Mouse (Mus musculus) olfactory bulb, adult 2 months (tissue): ENCODE measurements around the gene Ppp1r2. TPM values are rescaled to one million over a fixed set of nuclear protein-coding genes. Genes with fewer than 3 reads are reported as not detected.

ENCODE experiments used
- H3K27ac ChIP-seq: fragments of 200-500 bp; 2 replicates; pipeline ENCODE4 v1.5.1; 2012; ENCODE audit warnings: low read depth, low read length; ENCODE audit not compliant: insufficient read depth
- H3K4me1 ChIP-seq: fragments of 200-500 bp; 2 replicates; pipeline ENCODE4 v1.6.1; 2012; ENCODE audit warnings: low read length; ENCODE audit not compliant: control insufficient read depth, insufficient read depth
- H3K4me3 ChIP-seq: fragments of 200-500 bp; 2 replicates; pipeline ENCODE4 v1.5.1; 2012; ENCODE audit warnings: mild to moderate bottlenecking, low read depth, low read length, moderate library complexity; ENCODE audit not compliant: insufficient read depth
- CTCF ChIP-seq: fragments of 200-500 bp; IDR thresholded peaks from 2 replicates; pipeline ENCODE4 v1.5.1; 2012; ENCODE audit warnings: low read depth, mild to moderate bottlenecking, low read length, moderate library complexity; ENCODE audit not compliant: insufficient read depth
- POLR2A ChIP-seq: fragments of 200-500 bp; IDR thresholded peaks from 2 replicates; pipeline ENCODE4 v1.6.1; 2012; ENCODE audit warnings: mild to moderate bottlenecking, low read depth, low read length, moderate library complexity; ENCODE audit not compliant: insufficient read depth
- WGBS: fragments of 180-500 bp; shearing (Covaris S2); methylation state at CpG from one replicate; pipeline ENCODE4 v1.1.7; 2018; 5-methylcytosine and 5-hydroxymethylcytosine counted together
- polyA plus RNA-seq: library from polyadenylated mRNA; stranded (reverse); fragments of >200 nt; gene quantifications from 2 replicates; pipeline ENCODE4 v1.2.4, GENCODE M21; 2012; ENCODE audit warnings: low replicate concordance; ENCODE audit not compliant: missing spikeins, insufficient read depth, insufficient read length

Gene Ppp1r2
- polyA plus RNA-seq, 1 experiment = not detected

DNA sequence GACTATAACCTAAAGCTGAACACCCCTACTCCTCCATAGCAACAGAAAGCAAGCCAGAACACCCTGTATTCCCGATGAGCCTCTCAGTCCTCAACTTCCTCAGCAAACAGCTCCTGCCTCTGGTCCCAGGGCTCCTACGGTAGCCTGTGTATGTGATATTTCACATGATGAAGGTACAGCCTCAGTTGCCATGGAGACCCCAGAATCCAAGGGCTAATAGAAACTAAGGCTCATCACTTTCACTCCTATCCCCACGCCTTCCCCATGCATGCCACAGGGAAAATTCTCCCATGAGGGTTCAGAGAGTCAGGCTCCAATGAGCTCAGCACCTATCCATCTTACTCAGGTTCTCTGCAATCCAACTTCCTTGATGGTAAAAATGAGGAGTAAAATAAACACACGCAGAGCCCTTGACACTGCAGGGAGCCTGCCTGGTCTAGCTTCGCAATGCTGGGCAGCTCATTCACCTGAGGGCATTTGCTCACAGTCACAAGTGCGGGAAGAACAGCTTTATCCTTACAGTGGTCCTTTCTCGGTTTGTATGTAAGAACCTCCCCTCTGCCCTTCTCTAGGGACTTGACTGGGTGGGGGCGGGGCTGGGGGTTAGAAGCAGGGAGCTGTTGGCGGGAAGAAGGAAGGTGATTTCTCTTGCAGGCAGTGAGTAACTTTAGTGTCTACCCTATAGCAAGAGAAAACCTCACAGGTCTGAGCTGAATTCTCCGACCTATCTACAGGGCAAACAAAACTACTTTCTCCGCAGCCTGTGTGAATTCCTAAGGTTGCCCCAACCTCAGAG lies 24.3 kb upstream of the Ppp1r2 start:
- no peak overlapping the region for H3K27ac ChIP-seq
- WGBS = 62% methylated on average over 11 of the region's 11 CpGs

DNA sequence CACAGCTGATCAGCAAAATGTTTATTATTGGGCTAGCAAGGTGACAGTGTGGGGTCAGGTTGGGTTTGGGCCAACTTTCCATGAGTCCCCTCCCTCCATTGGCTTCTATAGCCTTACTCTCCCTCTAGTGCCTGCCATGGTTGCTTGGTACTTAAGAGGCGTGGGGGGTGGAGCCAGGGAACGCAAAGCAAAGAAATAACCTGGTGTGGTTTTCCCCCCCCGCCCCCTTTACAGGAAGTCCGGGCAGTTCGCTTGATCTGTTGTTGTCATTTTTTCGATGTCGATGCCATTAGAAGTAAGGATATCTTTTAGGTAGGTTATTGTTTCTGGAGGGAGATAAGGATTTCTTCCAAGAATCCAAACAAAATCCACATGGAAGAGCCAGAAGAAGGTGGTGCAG lies 22.0 kb upstream of the Ppp1r2 start:
- H3K27ac ChIP-seq = no peak overlapping the region
- WGBS = 93% methylated on average over 7 of the region's 7 CpGs
- peaks cover 20% of the 10 kb centered on the region for H3K4me1 ChIP-seq
- TF ChIP-seq CTCF (no peak), POLR2A (no peak)
- H3K4me3 ChIP-seq = no peak overlapping the region

More for the DNA sequence above, 24.3 kb upstream of the Ppp1r2 start:
- H3K4me1 ChIP-seq = peaks cover 17% of the 10 kb centered on the region
- no peak for TF ChIP-seq POLR2A
- TF ChIP-seq CTCF = no peak
- no peak overlapping the region for H3K4me3 ChIP-seq

DNA sequence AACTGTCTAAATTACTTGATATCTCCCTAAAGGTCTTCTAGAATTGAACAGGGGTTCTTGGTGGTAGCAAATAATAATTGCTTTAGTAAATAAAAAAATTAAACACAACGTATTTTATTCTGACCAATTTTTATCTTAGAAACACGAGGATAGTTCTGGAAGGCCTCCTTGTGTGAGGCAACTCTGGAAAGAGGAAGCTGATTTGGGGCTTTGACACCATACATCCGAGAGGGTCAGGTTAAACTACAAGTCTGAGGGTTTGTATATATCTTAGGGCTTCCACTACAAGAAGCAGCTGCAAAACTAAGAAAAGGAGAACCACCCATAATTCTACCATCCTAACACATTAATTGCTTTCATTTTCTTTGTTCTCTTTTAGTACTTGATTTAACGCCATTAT lies 18.7 kb upstream of the Ppp1r2 start:
- no peak overlapping the region for H3K4me3 ChIP-seq
- H3K27ac ChIP-seq = no peak overlapping the region
- H3K4me1 ChIP-seq = peaks cover 21% of the 10 kb centered on the region
- 42% methylated on average over 4 of the region's 4 CpGs for WGBS
- TF ChIP-seq CTCF = no peak
- no peak for TF ChIP-seq POLR2A

DNA sequence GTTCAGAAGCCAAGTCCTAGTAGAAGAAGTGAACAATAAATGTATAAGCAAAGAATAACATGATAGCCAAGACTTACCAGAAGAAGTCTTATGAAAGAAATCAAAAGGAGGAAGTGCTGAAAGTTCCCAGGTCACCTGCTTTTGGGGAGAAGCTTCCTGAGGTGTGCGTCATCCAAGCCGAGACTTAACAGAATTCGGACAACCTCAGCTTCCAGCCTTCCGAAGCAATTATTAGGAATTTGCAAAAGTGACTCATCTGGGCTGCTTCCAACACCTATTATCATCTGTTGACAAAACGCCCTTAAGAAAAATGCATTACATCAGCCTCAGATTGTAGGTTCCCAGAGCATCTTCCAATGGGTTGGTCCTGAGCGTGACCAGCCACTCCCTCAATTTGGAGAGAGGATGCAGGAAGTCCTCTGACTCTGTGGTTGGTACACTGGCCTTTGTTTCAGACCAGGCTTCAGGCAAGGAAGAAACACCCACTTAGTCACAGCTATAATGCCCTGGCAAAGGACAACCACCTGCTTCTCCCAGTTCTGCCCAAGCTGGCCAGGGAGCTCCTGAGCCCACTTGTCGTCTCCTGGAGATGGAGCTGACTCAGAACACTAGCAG lies 15.8 kb upstream of the Ppp1r2 start:
- TF ChIP-seq POLR2A (no peak), CTCF (no peak)
- Histone ChIP-seq H3K4me3 (no peak overlapping the region), H3K27ac (peak overlapping the region; percentile 79), H3K4me1 (peaks cover 23% of the 10 kb centered on the region)
- 21% methylated on average over 7 of the region's 7 CpGs for WGBS

DNA sequence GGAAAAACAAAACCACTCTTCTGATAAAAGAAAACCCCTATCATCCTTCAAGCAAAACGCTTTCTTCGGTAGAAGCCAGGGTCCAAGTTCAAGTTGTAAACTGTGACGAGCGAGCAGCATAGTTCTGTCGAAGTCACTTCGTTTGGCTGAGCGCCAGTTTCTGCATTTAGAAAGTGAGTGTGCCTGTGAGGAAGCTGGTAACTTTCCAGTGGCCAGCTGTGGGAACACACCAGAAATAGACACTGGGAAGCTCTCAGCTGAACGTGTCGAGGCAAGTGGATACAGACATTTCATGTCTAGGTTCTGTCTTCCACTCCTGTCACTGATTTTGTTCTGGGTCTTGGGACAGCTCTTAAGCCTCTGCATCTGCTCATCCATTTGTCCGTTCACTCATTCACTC lies 15.2 kb upstream of the Ppp1r2 start:
- Histone ChIP-seq H3K27ac (peak overlapping the region; percentile 79), H3K4me1 (peaks cover 20% of the 10 kb centered on the region), H3K4me3 (no peak overlapping the region)
- 21% methylated on average over 10 of the region's 10 CpGs for WGBS
- TF ChIP-seq POLR2A (no peak), CTCF (no peak)

DNA sequence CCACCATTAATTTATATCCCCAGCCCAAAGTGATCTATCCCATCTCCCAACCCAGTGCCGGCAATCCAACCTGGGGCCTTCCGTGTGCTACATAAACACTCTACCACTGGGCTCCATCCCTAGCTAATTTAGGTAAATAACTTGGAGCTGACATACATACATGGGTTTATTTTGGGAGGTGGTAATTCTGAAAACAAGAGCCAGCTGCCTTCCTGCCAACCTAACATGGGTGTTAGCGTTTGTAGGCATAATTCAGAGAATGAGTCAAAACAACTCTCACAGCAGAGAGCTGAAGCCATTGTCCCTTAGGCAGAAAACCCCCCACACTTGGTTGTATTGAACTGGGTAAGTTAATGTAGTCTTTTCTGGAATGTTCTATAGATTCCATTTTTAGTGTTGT lies 12.6 kb upstream of the Ppp1r2 start:
- 29% methylated on average over 3 of the region's 3 CpGs for WGBS
- peaks cover 13% of the 10 kb centered on the region for H3K4me1 ChIP-seq
- H3K27ac ChIP-seq = 0 out of 2 replicates have a peak overlapping the region, but pooled peaks have one; percentile 61
- TF ChIP-seq CTCF (no peak), POLR2A (no peak)
- no peak overlapping the region for H3K4me3 ChIP-seq

DNA sequence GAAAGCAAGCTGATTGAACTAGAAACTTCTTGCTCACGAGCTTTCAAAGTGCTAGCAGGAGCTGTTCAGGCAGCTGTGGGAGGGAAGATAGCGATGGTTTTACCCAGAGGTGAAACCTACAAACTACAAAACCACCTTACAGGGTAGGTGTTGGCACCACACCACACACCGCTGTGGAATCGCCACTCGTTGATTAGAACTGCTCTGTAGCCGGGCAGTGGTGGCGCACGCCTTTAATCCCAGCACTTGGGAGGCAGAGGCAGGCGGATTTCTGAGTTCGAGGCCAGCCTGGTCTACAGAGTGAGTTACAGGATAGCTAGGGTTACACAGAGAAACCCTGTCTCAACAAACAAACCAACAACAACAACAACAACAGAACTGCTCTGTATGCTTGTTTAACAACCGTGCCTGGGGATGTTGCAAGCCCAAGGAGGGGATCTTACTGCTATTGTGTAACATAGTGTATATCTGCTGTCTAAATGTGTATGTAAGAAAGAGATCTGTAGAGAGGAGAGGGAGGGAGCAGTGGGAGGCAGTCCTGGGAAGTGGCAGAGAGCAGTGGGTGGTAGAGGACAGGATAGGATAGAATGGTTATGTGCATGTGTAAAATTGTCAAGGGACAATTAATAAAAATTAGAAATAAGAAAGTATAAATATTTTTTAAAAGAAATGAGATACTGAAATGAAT lies 11.9 kb upstream of the Ppp1r2 start:
- Histone ChIP-seq H3K4me3 (no peak overlapping the region), H3K27ac (peak overlapping the region; percentile 37), H3K4me1 (peaks cover 13% of the 10 kb centered on the region)
- no peak for TF ChIP-seq CTCF
- TF ChIP-seq POLR2A = no peak
- WGBS = 88% methylated on average over 11 of the region's 11 CpGs

DNA sequence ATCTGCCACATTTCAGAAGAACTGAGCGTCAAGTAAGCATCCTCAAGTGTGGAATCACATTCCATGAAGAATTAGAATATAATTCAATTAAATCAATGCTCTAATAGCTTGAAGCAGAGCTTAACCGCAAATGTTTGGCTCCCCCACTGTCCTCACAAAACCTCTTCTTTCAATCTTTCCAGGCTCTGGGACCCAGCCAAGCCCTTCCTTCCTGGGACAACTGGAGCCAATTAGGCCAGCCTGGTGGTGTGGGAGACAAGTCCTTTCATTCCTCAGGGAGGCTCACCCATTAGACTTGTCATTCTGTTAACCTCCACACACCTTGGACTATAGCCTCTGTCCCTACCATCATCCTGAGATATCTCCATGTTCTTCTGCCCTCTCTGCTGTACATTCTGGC lies 6.9 kb upstream of the Ppp1r2 start:
- Histone ChIP-seq H3K27ac (no peak overlapping the region), H3K4me3 (no peak overlapping the region), H3K4me1 (no peaks in the 10 kb centered on the region)
- TF ChIP-seq POLR2A (no peak), CTCF (no peak)
- 72% methylated on average over 2 of the region's 2 CpGs for WGBS

DNA sequence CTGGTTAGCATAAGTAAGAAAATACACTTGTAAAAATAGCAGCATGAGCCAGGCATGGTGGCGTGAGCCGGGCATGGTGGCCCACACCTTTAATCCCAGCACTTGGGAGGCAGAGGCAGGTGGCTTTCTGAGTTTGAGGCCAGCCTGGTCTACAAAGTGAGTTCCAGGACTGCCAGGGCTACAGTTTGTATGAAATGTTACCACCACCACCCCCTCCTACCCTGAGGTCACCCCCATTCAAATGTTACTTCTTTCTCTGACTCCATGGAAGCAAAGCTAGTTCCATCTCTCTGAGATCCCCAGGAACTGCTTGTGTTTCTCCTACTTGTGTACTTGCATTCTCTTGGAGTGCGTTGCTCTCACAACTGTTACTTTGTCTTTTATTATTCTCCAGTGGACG lies 5.1 kb upstream of the Ppp1r2 start:
- Histone ChIP-seq H3K4me3 (no peak overlapping the region), H3K27ac (no peak overlapping the region), H3K4me1 (peaks cover 6% of the 10 kb centered on the region)
- TF ChIP-seq POLR2A = no peak
- no peak for TF ChIP-seq CTCF
- WGBS = 97% methylated on average over 4 of the region's 4 CpGs
